ENCODE assay signal across 16 mouse cellular contexts in the genomic region with DNA sequence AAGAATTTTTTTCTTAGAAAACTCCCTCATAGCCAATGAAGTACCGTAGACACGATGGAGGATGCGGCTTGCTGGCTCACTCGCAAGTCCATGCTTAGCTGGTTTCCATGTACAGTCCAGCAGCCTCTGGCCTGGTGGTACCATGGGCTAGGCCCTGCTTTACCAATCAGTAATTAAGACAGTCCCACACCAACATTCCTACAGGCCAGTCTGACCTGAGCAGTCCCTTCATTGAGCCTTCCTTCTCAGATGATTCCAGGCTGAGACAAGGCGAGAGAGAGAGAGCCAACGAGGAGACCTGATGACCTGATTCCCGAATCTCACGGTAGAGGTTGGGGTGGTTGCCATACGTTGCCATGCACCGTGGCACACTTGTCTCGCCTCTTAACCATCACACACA.
"Had no signal": no experiment of that assay in that cellular context is flagged by ENCODE, and none has a peak within 500 bp of the region (broad histone marks: within the 10 kb centered on the region; RNA-seq: fewer than 3 reads in every experiment).

No protein-coding gene starts in this region.

- DNase-seq: retina, postnatal 1 day; right cerebral cortex, adult 18-20 months; right cerebral cortex, postnatal 14 days; right cerebral cortex, postnatal 25 days; right cerebral cortex, postnatal 4 days; spleen, adult 18-20 months; thymus, adult 18-20 months; thymus, adult 2 months; thymus, postnatal 14 days; thymus, postnatal 25 days; thymus, postnatal 36 days; thymus, postnatal 4 days had no signal

- H3K27me3 ChIP-seq: neural tube, embryonic 13.5 days; neural tube, embryonic 15.5 days; stomach, embryonic 15.5 days had no signal

- H3K4me3 ChIP-seq: neural tube, embryonic 13.5 days; neural tube, embryonic 15.5 days; stomach, embryonic 15.5 days had no signal

- H3K9me3 ChIP-seq: neural tube, embryonic 13.5 days; neural tube, embryonic 15.5 days; stomach, embryonic 15.5 days had no signal

- H3K27ac ChIP-seq: neural tube, embryonic 13.5 days; neural tube, embryonic 15.5 days; stomach, embryonic 15.5 days; stomach, postnatal 0 days had no signal

- H3K4me2 ChIP-seq: neural tube, embryonic 13.5 days; neural tube, embryonic 15.5 days; stomach, embryonic 15.5 days had no signal

- H3K9ac ChIP-seq: neural tube, embryonic 13.5 days; neural tube, embryonic 15.5 days; stomach, embryonic 15.5 days had no signal

- H3K4me1 ChIP-seq: neural tube, embryonic 13.5 days; neural tube, embryonic 15.5 days; stomach, embryonic 15.5 days had no signal
